Mouse (Mus musculus) cerebellum, postnatal 4 days (tissue): ENCODE measurements around the gene Cmss1.
A peak's percentile ranks its signal among the peaks of the same experiment; 100 is the strongest.

Experiments used
- DNase-seq, 2 experiments: peaks; one replicate each; pipeline ENCODE4 v3.0.0; 2022; ENCODE audit warnings: low spot score in 2 of 2, mixed read lengths in 1 of 2

The Cmss1 gene

DNA sequence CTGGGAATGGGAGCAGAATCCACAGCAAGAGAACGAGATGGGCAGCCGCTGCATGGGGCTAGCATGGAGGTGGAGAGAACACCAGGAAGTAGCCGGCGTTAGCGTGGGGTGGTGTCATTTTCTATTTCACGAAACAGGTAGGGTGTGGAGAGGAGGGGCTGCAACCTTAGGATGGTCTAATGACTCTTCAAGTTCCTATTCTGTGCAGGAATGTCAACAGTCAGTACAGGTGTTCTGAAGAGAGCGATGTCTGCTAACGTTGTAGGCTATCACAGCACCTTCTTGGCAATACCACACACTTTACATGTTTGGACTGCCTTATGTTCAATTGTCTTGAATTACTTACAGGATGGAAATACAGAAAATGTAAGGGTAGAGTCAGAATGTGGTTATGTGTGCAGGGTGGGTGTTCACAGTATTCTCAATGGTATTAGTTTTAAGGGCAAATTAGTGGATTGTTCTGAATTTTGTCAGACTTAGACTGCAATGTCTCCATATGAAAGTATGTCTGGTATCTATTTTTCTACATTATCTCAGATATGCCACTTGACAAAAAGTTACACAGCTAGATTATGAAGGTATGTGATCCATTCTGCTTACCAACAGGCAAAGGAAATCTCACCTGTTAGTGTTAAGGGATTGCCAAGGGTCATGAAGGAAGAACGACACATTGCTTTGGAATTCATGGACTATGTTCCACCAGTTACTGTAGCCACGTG lies 311.3 kb downstream of the Cmss1 start:
- DNase-seq, result no peak

DNA sequence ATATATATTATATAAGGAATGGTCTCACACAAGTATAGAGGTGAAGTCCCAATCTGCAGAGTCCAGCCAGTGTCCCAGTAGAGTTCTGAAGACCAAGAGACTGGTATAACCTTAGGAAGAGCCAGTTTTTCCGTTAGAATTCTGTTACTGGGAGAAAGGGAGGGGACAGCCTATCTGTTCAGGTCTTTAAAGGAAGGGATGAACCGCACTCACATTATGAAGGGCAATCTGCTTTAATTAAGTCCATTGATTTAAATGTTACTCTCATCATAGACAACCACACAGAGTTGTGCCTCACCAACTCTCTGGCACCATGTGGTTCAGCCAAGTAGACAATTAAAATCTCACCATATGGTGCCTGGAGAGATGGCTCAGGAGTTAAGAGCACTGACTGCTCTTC lies 313.9 kb downstream of the Cmss1 start, which contains the start of gene Tmem30c:
Gene Tmem30c (minus strand): TSS at position 101 of the 400 bp plus-strand sequence.
- no peak for DNase-seq

DNA sequence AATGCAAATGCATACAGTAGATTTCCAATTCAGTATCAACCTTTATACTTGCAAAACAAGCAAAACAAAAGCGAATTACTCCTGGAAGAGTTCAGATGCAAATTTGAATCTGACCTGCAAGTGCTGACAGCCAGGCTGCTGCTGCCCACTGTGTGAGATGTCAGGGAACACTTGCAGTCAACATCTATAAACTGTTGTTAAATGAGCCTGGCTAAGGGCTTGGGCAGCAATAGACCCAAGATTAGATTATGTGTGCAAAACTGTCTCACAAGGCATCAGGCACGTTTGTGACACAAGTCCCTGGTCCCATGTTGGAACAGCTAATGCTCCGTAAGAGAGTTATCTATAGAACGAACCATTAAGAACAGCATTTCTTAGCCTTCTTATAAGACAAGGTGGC lies 314.4 kb downstream of the Cmss1 start:
- no peak for DNase-seq

- no peak for DNase-seq
Measured at GRCm38 (mm10) chr16:57291696-57292095, 315.0 kb downstream of the Cmss1 start.

DNA sequence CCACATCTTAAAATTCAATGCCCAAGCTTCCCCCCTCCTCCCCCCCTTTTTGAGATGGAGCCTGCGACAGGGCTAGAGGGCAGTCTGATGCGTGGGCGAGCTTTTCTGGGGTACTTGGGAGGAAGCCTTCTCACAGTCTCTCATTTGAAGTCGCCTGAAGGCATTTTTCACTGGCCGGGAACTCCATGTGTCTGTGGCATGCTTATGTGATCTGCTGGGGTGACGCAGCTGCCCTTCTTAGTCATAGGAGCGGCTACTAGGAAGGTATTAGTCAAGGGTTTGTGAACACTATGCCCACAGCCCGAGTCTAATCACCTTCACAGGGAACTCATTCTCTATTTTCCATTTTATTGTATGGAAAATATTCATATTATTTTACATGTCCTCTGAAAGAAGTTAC lies 325.2 kb downstream of the Cmss1 start:
- no peak for DNase-seq

- peak in 1 of 2 experiments; percentile 21 for DNase-seq
Measured at GRCm38 (mm10) chr16:57280221-57281217, 326.1 kb downstream of the Cmss1 start.

- no peak for DNase-seq
Measured at GRCm38 (mm10) chr16:57278976-57279626, 327.6 kb downstream of the Cmss1 start.

DNA sequence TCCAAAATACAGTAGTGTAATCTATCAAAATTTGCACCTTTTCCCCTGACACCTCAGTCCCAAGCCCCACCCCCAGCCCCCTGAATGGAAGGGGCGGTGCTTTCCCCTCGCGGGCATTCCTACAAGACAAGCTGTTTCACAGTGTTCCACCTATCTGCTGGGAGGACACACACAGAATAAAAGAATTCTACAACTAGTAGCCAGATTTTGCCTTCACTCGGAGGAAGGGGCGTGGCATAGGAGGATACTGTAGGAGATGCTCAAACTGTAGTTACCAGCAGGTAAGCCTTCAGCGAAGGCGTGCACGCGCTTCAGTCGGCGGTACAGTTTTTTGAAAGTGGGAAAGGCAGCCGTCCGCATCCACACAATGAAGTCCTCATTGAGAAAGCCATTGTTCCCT lies 336.9 kb downstream of the Cmss1 start:
- DNase-seq, result no peak

- DNase-seq, result no peak
Measured at GRCm38 (mm10) chr16:57268058-57268841, 338.4 kb downstream of the Cmss1 start.

DNA sequence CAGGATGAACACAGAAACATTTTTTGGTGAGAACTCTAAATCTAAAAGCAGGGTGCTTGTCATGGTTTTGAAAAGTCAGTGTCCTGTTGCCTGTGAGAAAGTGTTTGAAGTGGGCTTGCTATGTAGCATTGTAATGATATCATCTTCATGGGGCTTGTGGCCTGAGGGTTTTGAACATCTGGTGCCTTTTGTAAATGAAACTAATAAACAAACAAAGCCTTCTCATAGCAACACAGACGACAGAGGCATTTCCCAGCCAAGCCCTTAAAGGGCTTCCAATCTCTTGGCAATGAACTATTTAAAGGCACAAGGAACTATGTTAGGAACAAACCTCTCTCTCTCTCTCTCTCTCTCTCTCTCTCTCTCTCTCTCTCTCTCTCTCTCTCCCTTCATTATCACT lies 339.6 kb downstream of the Cmss1 start:
- no peak for DNase-seq

DNA sequence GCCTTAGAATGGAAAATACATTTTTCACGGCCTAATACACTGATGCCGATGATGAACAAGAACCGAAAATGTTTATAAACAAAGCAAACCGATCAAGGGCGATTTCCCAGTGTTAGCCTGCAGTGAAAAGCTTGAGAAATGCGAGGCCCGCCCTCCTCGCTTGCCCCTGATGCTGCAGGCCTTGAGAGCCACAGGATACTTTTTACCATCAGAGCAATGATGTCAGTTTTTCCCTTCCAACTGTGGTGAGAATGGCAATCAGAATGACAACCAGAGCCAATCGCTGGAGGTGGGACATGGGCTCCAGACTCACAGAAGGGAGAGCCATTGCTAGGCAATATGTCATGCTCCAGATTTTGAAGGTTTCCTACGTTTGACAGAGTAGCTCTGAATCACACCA lies 346.5 kb downstream of the Cmss1 start:
- no peak for DNase-seq

DNA sequence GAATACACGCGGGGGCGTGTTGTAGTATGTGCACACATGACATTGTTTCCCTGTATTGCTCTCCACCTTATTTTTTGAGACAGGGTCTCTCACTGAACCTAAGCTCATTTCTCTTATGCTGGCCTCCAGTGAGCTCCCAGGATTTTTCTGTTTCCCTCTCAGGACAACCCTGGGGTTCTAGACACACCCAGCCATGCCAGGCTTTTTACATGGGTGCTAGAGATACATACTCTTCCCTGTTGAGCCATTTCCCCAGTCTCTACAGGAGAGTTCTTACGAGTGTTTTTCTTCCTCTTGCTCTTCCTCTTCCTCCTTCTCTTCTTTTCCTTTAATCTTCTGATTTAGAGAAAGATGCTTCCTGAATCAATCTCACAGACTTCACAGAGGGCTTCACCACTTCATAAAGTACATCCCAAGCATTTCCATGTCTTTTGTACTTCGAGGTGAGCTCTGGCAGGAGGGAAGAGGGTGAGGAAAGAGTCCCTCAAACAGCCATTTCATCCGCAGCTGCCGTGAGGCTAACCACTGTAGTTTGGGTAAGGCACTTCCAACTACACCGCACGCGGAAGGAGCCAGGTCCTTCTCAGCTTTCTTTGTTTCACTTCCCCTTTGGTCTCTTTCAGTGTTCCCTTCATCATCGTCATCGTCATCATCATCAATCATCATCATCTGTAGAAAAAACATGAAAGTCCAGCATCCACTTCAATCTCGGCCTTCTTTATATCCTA lies 347.1 kb downstream of the Cmss1 start:
- no peak for DNase-seq
